Mouse (Mus musculus): ENCODE measurements around the gene Dqx1. TPM values are rescaled to one million over a fixed set of nuclear protein-coding genes. Genes with fewer than 3 reads are reported as not detected.

The Dqx1 gene
- 0.30 and 0.31 TPM in 2 replicates for polyA plus RNA-seq (2015; fragmentation: Nextera tagmentation; extraction: Ambion mirVana)

DNA sequence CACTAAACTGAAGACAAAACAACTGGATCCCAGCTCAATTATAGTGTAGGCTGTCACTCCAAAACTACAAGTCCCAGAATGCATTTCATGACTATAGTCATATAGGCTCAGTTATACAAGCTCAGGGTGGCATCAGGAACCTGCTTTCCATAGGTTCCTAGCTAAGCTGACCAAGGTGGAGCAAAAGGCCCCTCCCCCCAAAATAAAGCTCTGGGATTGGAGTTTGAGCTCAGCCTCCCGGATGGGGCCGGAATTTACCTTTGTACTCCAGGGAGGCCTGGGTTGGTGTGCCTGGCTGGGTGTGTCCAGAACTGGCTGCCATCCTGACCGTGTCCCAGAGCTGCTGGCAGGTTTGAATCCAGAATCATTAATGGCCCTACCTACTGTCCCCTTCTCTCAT is at the start of gene Dqx1:
Dqx1 (plus strand) TSS at position 55 of the 400 bp plus-strand sequence.
- H3K4me2 ChIP-seq (ENCODE audit: low read length), result no peak within 1 kb of the TSS
- no peak for ATAC-seq
- no peaks in the 10 kb centered on the region for H3K36me3 ChIP-seq (ENCODE audit: control insufficient read depth, insufficient read depth)
- no peak within 1 kb of the TSS for H3K9ac ChIP-seq (replicated peaks; ENCODE audit: low read depth, low read length)
- no peak within 1 kb of the TSS for H3K27ac ChIP-seq (ENCODE audit: low read length)
- 58% methylated on average over 3 of the region's 3 CpGs for WGBS
- peaks cover 19% of the 10 kb centered on the region for H3K4me1 ChIP-seq (replicated peaks; ENCODE audit: control insufficient read depth, insufficient read depth, low read length)
- H3K27me3 ChIP-seq (replicated peaks; ENCODE audit: control insufficient read depth, insufficient read depth, low read length), result peaks cover 18% of the 10 kb centered on the region
- no peak within 1 kb of the TSS for H3K4me3 ChIP-seq (replicated peaks; ENCODE audit: low read length)
- H3K9me3 ChIP-seq (ENCODE audit: control insufficient read depth, low read length), result no peaks in the 10 kb centered on the region

- no peak for ATAC-seq
- WGBS, result 84% methylated on average over 3 of the region's 3 CpGs
- no peaks in the 10 kb centered on the region for H3K9me3 ChIP-seq (ENCODE audit: control insufficient read depth, low read length)
- no peak overlapping the region for H3K27ac ChIP-seq (ENCODE audit: low read length)
- H3K4me3 ChIP-seq (replicated peaks; ENCODE audit: low read length), result no peak overlapping the region
- H3K4me2 ChIP-seq (ENCODE audit: low read length), result no peak overlapping the region
- no peaks in the 10 kb centered on the region for H3K36me3 ChIP-seq (ENCODE audit: control insufficient read depth, insufficient read depth)
- no peaks in the 10 kb centered on the region for H3K4me1 ChIP-seq (replicated peaks; ENCODE audit: control insufficient read depth, insufficient read depth, low read length)
- H3K9ac ChIP-seq (replicated peaks; ENCODE audit: low read depth, low read length), result no peak overlapping the region
- no peaks in the 10 kb centered on the region for H3K27me3 ChIP-seq (replicated peaks; ENCODE audit: control insufficient read depth, insufficient read depth, low read length)
Measured at GRCm38 (mm10) chr6:83008659-83009058, 49.0 kb upstream of the Dqx1 start.

GRCm38 (mm10) chr6:83010010-83010409 is 47.6 kb upstream of the Dqx1 start:
- Histone ChIP-seq H3K4me3 (replicated peaks; ENCODE audit: low read length) (no peak overlapping the region), H3K9me3 (ENCODE audit: control insufficient read depth, low read length) (no peaks in the 10 kb centered on the region), H3K27me3 (replicated peaks; ENCODE audit: control insufficient read depth, insufficient read depth, low read length) (no peaks in the 10 kb centered on the region), H3K36me3 (ENCODE audit: control insufficient read depth, insufficient read depth) (no peaks in the 10 kb centered on the region), H3K27ac (ENCODE audit: low read length) (no peak overlapping the region), H3K4me2 (ENCODE audit: low read length) (no peak overlapping the region), H3K4me1 (replicated peaks; ENCODE audit: control insufficient read depth, insufficient read depth, low read length) (no peaks in the 10 kb centered on the region), H3K9ac (replicated peaks; ENCODE audit: low read depth, low read length) (no peak overlapping the region)
- ATAC-seq, result no peak
- 69% methylated on average over 7 of the region's 7 CpGs for WGBS

GRCm38 (mm10) chr6:83011255-83011654 is 46.4 kb upstream of the Dqx1 start:
- Histone ChIP-seq H3K9me3 (ENCODE audit: control insufficient read depth, low read length) (no peaks in the 10 kb centered on the region), H3K4me1 (replicated peaks; ENCODE audit: control insufficient read depth, insufficient read depth, low read length) (no peaks in the 10 kb centered on the region), H3K9ac (replicated peaks; ENCODE audit: low read depth, low read length) (no peak overlapping the region), H3K4me2 (ENCODE audit: low read length) (no peak overlapping the region), H3K27me3 (replicated peaks; ENCODE audit: control insufficient read depth, insufficient read depth, low read length) (no peaks in the 10 kb centered on the region), H3K36me3 (ENCODE audit: control insufficient read depth, insufficient read depth) (no peaks in the 10 kb centered on the region), H3K27ac (ENCODE audit: low read length) (no peak overlapping the region), H3K4me3 (replicated peaks; ENCODE audit: low read length) (no peak overlapping the region)
- ATAC-seq, result no peak
- 90% methylated on average over 7 of the region's 7 CpGs for WGBS

DNA sequence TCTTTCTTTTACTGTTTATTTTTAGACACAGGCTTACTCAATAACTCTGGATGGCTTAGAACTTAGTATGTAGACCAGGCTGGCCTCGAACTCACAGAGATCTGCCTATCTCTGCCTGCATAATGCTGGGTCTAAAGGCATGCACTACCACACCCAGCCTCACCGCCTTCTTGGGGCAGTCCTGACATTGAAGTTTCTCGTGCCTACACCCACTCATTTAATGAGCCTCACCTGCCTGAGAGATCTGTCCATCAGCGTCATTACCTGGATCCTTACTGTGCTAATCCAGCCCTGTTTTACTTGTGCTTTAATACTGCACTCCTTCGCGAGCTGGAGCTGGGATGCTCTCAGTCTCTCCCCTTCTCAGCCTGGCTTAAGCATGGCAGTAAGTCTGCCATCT is 45.9 kb upstream of the Dqx1 start:
- Histone ChIP-seq H3K4me3 (replicated peaks; ENCODE audit: low read length) (no peak overlapping the region), H3K27me3 (replicated peaks; ENCODE audit: control insufficient read depth, insufficient read depth, low read length) (no peaks in the 10 kb centered on the region), H3K36me3 (ENCODE audit: control insufficient read depth, insufficient read depth) (no peaks in the 10 kb centered on the region), H3K9ac (replicated peaks; ENCODE audit: low read depth, low read length) (no peak overlapping the region), H3K4me2 (ENCODE audit: low read length) (no peak overlapping the region), H3K4me1 (replicated peaks; ENCODE audit: control insufficient read depth, insufficient read depth, low read length) (no peaks in the 10 kb centered on the region), H3K27ac (ENCODE audit: low read length) (no peak overlapping the region), H3K9me3 (ENCODE audit: control insufficient read depth, low read length) (no peaks in the 10 kb centered on the region)
- ATAC-seq, result no peak
- 71% methylated on average over 6 of the region's 6 CpGs for WGBS

GRCm38 (mm10) chr6:83013444-83013843 is 44.2 kb upstream of the Dqx1 start:
- no peak overlapping the region for H3K4me2 ChIP-seq (ENCODE audit: low read length)
- H3K9me3 ChIP-seq (ENCODE audit: control insufficient read depth, low read length), result no peaks in the 10 kb centered on the region
- H3K4me1 ChIP-seq (replicated peaks; ENCODE audit: control insufficient read depth, insufficient read depth, low read length), result no peaks in the 10 kb centered on the region
- H3K36me3 ChIP-seq (ENCODE audit: control insufficient read depth, insufficient read depth), result no peaks in the 10 kb centered on the region
- no peak overlapping the region for H3K27ac ChIP-seq (ENCODE audit: low read length)
- H3K4me3 ChIP-seq (replicated peaks; ENCODE audit: low read length), result no peak overlapping the region
- 67% methylated on average over 5 of the region's 5 CpGs for WGBS
- ATAC-seq, result no peak
- no peaks in the 10 kb centered on the region for H3K27me3 ChIP-seq (replicated peaks; ENCODE audit: control insufficient read depth, insufficient read depth, low read length)
- H3K9ac ChIP-seq (replicated peaks; ENCODE audit: low read depth, low read length), result no peak overlapping the region

GRCm38 (mm10) chr6:83014482-83015466 is 42.9 kb upstream of the Dqx1 start:
- Histone ChIP-seq H3K9ac (replicated peaks; ENCODE audit: low read depth, low read length) (no peak overlapping the region), H3K36me3 (ENCODE audit: control insufficient read depth, insufficient read depth) (no peaks in the 10 kb centered on the region), H3K27me3 (replicated peaks; ENCODE audit: control insufficient read depth, insufficient read depth, low read length) (no peaks in the 10 kb centered on the region), H3K9me3 (ENCODE audit: control insufficient read depth, low read length) (no peaks in the 10 kb centered on the region), H3K4me3 (replicated peaks; ENCODE audit: low read length) (no peak overlapping the region), H3K4me1 (replicated peaks; ENCODE audit: control insufficient read depth, insufficient read depth, low read length) (no peaks in the 10 kb centered on the region), H3K27ac (ENCODE audit: low read length) (no peak overlapping the region), H3K4me2 (ENCODE audit: low read length) (no peak overlapping the region)
- WGBS, result 75% methylated on average over 12 of the region's 12 CpGs
- ATAC-seq, result no peak

DNA sequence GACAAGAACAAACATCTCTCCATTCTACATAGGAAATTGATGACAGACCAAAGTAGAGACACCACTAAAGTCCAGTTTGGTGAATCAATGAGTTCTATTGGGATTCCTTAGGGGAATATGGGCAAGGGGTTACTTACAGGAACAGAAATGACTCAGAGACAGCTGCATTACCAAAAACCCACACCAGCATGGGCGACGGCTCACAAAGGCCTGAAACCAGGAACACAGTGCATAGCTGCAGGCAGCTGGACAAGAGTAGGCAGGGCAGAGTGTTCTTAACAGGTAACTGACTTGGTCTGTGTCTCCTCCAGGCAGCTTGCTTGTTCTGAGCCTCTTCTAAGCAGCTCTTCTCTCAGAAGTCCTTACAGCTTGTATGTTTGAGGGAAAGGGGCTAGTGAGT is 41.9 kb upstream of the Dqx1 start:
- 90% methylated on average over 2 of the region's 2 CpGs for WGBS
- ATAC-seq, result no peak
- Histone ChIP-seq H3K4me1 (replicated peaks; ENCODE audit: control insufficient read depth, insufficient read depth, low read length) (no peaks in the 10 kb centered on the region), H3K4me3 (replicated peaks; ENCODE audit: low read length) (no peak overlapping the region), H3K9me3 (ENCODE audit: control insufficient read depth, low read length) (no peaks in the 10 kb centered on the region), H3K9ac (replicated peaks; ENCODE audit: low read depth, low read length) (no peak overlapping the region), H3K36me3 (ENCODE audit: control insufficient read depth, insufficient read depth) (no peaks in the 10 kb centered on the region), H3K27ac (ENCODE audit: low read length) (no peak overlapping the region), H3K27me3 (replicated peaks; ENCODE audit: control insufficient read depth, insufficient read depth, low read length) (no peaks in the 10 kb centered on the region), H3K4me2 (ENCODE audit: low read length) (no peak overlapping the region)

DNA sequence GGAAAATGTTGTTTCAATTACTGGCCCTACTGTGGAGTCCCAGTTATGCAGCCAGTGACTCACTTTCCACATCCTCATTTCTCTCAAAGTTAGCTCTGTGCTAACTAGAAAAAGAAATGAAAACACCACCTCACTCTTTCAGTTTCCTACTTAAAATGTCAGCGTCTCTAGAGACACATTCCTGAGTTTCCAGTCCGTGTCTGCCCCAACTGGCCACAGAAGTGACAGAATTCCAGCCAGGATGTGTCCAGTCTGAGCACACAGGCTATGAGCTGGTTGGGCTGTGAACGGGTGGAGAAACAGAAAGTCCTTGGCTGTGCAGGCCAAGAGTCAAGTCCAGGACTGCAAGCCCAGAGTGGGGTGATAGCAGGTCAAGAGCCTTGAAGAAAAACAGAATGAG is 40.5 kb upstream of the Dqx1 start:
- Histone ChIP-seq H3K9me3 (ENCODE audit: control insufficient read depth, low read length) (no peaks in the 10 kb centered on the region), H3K4me2 (ENCODE audit: low read length) (no peak overlapping the region), H3K36me3 (ENCODE audit: control insufficient read depth, insufficient read depth) (no peaks in the 10 kb centered on the region), H3K4me3 (replicated peaks; ENCODE audit: low read length) (no peak overlapping the region), H3K27me3 (replicated peaks; ENCODE audit: control insufficient read depth, insufficient read depth, low read length) (no peaks in the 10 kb centered on the region), H3K4me1 (replicated peaks; ENCODE audit: control insufficient read depth, insufficient read depth, low read length) (no peaks in the 10 kb centered on the region), H3K9ac (replicated peaks; ENCODE audit: low read depth, low read length) (no peak overlapping the region), H3K27ac (ENCODE audit: low read length) (no peak overlapping the region)
- no peak for ATAC-seq
- WGBS, result 79% methylated on average over 3 of the region's 3 CpGs
